Mouse (Mus musculus) left cerebral cortex, postnatal 4 days (tissue): ENCODE data around the gene Usp39. TPM values are rescaled to one million over a fixed set of nuclear protein-coding genes. Genes with fewer than 3 reads are reported as not detected.

Experiments
- DNase-seq: peaks from one replicate; pipeline ENCODE4 v3.0.0-alpha.2; 2022
- intact Hi-C: fragments of 180-260 bp; cut with DNase I; formaldehyde crosslinking; loops from one replicate; pipeline ENCODE4 v1.15.1; 2025
- total RNA-seq, 2 experiments: library from RNA; stranded (reverse); gene quantifications; 2 replicates each; pipeline ENCODE4 v1.2.3; 2021

Usp39 gene
- total RNA-seq, 2 experiments from 2014 or later, result 36.2 to 37.1 TPM

DNA sequence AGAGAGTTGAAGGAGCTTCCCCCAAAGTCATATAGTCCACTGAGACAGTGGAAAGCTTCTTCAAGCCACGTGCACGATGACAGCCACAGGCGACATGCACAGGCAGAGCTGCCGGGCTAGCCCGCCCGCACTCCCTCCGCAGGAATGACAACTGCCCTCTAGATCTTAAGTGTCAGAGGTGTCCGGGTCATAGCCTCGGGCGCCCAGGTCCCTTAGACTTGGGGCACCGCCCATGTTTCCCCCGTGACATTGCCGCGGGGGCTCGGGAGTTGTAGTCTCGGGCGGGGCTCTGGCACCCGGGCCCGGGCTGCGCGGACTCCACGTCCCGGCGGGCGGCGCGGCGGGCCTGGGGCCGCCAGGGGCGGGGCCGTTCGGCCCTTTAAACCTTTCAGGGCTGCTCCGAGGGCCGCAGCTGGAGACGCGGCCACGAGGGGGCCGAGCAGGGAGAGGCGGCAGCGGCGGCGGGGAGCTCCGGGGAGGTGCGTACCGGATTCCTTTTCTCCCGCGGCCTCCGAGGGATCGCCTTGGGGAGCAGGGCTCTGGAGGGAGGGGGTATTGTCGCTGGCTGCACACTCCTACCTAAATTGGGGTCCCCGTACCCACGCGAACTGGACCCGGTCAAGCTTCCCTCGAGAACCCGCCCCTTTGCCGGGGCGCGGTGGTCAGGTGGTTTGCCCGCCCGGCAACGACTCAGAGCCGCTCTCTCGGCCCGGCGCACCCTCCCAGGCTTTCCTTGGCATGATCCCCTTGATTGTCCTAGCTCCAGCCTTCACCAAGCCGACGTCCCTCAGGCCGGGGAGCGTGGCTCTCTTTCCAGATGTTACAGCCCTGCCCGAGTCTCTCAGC is 10.3 kb upstream of the Usp39 start, which contains the start of gene Tmem150a:
Gene Tmem150a (plus strand): TSS at position 382 of the 846 bp plus-strand sequence.
- DNase-seq, result peak; percentile 74
- intact Hi-C loops, result no loop called here

DNA sequence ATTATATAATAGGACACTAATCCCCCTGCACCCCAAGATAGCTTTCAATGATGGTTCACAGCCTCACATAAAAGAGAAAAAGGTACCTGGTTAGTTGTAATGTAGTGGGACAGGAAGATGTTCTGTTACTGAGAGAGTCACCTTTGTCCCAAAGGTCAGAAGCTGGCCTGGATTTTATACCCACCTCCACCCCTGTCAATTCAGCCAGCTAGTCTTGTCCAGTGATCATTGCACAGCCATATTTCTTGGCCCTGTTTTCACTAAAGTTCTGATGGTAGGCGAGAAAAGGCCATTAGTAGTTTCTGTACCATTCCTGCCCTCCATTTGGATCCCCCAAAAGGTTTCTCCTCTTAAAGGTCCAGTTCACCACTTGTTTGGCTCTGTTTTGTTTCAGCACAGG is 9.0 kb upstream of the Usp39 start:
- no peak for DNase-seq
- intact Hi-C loops, result no loop called here

DNA sequence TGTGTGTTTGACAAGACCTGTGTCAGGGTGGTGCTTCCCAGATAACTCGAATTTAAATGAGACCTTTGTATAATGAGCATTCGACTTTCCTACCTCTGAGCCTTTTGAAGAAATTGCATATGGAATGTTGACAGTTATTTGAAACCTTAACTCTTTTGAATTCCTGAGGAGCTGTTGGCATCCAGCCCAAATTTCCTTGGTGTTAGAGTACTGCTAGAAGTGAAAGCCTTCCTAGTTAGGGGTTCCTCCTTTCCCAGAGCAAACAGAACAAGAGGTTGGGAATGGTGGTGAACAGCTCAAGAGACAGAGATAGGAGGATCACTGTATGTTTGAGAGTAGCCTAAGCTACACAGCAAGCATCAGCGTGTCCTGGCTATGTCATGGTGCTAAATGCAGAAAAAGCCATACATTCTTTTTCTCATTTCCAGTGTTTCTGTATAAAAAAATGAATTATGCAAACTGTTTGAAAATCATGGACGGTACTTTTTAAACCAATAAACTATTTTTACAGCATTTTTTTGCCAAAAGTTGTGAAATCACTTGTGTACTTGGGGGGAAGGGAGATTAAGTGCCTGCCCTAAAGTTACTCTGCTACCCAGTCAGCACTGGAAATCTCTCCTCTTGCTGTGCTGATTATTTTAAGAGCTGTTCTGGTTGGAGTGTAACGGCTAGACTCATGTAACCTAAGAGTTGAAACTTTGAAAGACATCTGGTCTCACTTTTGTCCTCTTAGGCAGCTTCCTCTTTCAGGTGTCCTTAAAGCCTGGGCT is 7.8 kb upstream of the Usp39 start:
- intact Hi-C loops, result no loop called here
- DNase-seq, result no peak

DNA sequence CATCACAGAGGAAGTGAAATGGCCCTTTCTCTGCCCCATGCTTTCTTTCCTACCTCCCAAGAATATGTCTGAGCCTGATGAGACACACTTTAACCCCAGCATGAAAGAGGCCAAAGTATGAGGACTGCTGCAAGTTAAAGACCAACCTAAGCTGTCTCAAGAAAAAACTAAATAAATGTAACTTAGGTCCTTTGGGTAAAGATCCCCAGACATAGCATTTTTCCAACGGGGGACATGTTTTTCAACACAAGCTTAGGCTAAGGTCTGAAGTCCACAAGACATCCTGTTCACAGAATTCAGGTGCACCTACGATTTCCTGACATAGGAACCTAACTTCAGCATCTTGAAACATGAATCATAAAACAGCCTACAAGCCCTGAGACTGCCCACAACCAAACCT is 5.2 kb upstream of the Usp39 start:
- intact Hi-C loops, result no loop called here
- no peak for DNase-seq

DNA sequence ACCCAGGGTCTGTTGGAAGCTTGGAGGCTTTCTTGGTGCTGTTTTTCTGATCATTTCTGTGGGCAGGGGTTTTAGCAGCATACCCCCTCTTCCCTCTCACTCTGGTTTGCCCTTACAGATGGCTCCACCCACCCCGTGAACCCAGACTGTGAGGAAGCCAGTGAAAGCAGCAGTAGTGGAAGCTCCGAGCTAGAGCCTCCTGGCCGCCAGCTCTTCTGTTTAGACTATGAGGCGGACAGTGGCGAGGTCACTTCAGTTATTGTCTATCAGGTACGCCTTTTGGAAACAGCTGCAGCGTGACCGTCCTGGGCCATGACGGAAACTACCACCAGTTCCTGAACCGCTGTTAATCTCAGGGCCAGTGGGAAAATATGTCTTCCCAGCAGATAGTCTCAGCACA is 3.4 kb upstream of the Usp39 start:
- intact Hi-C loops, result no loop called here
- DNase-seq, result no peak

DNA sequence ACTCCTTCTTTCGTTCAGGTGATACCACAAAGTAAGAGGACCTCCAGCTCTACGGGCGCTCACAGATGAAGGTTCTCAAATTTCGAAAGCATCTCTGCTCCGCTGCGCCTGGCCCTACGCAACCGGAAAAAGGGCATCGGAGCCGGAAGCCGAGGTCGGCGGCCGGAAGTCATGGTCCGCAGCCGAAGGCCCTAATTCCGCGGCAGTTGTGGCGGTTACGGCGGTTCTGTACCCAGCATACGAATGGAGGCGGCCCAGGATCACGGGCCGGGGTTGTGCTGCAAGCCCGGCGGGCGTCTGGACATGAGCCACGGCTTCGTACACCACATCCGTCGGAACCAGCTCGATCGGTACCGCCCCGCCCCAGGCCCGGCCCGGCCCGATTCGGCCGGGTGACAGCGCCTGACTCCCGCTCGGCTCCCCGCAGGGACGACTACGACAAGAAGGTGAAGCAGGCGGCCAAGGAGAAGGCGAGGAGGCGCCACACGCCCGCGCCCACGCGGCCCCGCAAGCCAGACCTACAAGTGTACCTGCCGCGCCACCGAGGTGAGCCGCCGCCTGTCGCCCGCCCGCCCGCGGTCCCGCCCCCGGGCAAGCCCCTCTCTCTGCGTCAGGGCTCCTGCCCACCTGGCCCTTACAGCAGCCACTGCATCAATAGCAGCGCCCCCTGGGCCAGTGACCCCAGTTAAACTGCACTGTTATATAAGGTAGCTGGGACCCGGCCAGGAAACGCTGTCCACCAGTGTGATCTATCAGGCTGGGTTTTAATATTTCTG is 2.4 kb upstream of the Usp39 start, which contains the start of gene 0610030E20Rik:
Gene 0610030E20Rik (plus strand): TSS at position 152 of the 776 bp plus-strand sequence.
- DNase-seq, result peak; percentile 66
- intact Hi-C loops, result no loop called here

DNA sequence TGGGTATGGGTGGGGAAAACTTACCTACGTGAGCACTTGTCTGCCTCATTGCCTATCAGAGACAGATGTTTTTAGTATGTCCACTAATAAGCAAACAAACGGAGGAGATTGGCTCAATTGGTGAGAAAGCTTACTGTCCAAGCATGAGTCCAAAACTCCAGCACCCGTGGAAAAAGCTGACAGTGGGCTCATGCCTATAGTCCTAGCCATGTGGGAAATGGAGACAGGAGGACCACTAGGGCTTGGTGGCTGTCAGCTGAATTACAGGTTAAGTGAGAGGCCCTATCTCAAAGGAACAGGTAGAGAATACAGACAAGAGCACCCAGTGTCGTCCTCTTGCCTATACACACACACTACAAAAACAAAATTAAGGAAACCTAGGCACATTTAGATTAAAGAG is 1.3 kb upstream of the Usp39 start:
- intact Hi-C loops, result no loop called here
- no peak for DNase-seq

DNA sequence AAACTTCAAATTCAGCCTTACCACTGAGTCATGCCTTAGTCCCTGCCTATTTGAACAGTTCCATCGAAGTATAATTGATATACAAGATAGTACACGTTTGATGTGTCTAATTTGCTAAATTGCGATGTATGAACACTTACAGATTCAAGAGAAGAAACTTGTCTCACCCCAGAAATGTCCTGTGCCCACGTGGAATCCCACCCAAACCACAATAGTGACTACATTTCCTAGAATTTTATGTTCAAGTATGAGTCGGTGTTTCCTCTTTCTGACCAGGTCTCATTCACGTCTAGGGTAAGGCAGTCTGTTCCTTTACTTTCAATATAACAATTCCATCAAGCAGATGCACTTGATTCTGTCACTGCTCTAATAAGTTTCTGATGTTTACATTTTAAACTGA is 649 bp upstream of the Usp39 start:
- DNase-seq, result no peak
- intact Hi-C loops, result no loop called here

DNA sequence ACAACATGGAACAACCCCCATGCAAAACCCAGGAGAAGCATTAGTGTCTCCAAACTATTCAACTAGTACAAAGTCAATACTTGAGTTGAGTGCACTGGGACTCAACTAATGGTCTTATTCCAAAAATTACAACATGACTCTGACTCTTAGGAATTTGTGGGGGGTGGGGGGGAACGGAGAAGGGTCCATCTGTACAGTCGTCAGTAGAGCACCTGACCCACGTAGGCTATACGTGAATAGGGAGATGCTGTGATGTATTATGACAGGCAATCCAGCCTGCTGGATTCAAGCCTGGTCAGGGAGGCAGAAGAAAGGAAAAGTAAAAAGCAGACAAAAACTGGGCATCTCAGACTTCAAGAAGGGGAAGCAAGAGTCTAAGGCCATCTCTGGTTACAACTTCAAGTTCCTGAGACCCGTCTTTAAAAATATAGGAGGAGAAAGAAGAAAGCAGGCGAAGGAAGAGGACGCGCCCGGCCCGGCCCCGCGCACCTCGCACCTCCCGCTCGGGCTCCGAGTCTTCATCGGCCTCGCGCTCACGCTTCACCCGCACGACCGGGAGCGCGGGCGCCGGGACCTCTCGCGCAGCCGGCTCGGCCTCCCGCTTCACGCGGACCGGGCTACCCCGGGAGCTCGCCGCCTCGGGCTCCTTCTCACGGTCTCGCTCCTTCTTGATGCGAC is 449 bp downstream of the Usp39 start:
- DNase-seq, result no peak
- intact Hi-C loops, result no loop called here

DNA sequence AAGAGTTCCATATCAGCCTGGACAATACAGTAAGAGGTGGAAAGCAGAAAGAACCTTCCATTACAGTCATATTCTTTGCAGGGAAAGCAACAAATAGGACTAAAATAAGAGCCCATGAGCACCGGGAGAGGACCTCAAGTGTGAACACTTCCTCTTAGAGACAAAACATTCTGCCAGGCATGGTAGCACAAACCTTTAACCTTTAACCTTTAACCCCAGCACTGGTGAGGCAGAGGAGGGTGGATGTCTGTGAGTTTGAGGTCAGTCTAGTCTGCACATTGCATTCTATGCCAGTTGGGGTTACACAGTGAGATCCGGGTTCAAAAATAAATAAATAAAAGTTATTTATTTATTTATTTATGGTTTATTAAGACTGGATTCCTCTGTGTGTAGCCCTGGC is 4.5 kb downstream of the Usp39 start:
- intact Hi-C loops, result no loop called here
- no peak for DNase-seq

DNA sequence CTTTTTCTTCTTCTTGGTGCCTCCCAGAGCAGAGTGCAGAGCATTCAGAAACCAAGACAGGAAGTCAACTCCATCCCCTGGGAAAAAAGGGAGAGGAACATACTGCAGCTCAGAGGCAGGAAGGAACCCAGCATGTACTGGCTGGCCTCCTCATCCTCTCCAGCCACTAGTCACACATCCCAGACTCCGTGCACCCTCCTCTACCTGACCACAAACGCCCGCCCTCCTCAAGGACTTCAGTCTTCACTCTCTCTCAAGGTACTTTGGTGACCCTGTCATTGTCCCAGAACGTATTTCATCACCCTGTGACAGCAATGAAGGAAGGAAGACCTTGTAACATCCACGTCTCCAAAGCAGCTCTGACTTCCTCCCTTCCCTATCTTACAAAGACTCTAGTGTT is 11.9 kb downstream of the Usp39 start:
- DNase-seq, result no peak
- intact Hi-C loops, result no loop called here

DNA sequence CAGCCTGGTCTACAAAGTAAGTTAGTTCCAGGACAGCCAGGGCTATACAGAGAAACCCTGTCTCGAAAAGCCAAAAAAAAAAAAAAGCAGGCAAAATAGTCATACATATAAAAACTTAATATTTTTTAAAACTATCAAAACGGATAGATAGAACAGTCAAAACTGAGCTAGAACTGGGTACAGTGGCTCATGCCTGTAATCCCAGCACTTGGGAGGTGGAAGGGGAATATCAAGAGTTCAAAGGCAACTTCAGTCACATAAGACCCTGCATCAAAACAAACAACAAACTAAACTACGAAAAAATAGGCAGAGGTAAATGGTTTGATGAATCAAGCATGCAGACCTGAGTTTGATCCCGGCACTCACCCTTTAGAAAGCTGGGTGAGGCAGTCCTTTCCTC is 14.9 kb downstream of the Usp39 start:
- intact Hi-C loops, result no loop called here
- DNase-seq, result no peak

DNA sequence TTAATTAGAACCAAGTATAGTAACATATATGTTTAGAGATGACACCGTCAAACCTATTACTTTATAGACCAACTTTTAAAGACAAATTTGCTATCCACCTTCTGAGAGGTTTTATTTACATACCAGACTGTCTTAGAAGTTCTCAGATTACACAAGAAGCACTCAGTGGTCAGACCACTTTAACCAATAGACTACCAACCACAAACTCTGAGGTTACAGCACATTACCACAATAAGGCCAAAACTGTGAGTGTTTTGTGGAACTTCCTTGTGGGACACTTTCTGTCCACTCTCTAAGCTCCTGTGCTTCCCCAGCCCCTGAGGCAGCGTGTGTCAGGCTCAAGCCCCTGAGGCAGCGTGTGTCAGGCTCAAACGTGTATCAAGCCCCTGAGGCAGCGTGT is 16.0 kb downstream of the Usp39 start:
- intact Hi-C loops, result no loop called here

DNA sequence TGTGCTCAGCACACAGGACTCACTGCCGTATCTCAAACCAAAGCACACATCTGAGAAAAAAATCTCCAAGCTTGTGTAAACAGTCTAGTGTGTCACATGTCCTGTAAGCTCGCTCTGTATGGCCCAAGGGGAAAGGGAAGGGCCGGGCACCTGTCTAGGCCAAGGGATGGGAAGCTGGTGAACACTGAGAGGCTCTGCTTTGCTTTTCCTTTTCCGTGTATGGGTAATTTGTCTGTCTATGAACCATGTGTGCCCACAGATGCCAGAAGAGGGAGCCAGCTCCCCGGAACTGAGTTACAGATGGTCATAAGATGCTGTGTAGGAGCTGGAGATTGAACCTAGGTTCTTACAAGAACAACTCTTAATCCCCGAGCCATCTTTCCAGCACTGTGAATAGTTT is 18.7 kb downstream of the Usp39 start:
- no peak for DNase-seq
- intact Hi-C loops, result no loop called here

More for the DNA sequence above, 16.0 kb downstream of the Usp39 start:
- no peak for DNase-seq

DNA sequence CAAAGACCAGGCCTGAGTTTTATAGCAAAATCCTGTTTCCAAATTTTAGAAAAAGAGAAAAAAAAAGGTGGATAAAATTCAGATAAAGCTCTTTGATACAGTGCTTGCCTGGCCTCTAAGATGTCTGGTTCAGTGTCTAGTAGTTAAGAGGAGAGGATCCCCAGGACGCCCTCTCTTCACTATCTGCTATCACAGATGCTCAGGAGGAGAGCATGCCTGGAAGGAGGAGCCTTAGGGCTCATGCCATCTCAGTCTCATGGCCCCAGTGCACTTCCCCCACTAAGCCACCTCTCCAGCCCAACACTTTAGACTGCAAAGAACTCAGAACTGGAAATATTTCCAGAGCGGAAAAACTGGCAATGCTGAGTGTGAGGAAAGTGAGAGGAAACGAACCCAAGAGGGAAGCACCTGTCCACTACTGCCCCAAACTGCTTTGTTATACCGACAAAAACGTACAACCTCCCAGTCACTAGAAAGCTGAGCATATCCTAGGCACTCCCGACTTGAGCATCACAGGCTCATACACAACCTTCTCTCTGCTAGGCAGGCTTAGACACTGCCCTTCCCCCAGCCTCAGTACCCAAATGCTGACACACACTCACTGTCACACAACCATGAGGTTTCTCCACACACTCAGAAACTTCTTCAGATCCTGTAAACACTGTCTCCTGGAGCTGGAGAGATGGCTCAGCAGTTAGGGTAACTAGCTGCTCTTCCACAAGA is 21.0 kb downstream of the Usp39 start:
- intact Hi-C loops, result loop anchor here (5.0 kb wide), 1 partner anchor 137 kb away; no protein-coding TSS in a partner anchor

DNA sequence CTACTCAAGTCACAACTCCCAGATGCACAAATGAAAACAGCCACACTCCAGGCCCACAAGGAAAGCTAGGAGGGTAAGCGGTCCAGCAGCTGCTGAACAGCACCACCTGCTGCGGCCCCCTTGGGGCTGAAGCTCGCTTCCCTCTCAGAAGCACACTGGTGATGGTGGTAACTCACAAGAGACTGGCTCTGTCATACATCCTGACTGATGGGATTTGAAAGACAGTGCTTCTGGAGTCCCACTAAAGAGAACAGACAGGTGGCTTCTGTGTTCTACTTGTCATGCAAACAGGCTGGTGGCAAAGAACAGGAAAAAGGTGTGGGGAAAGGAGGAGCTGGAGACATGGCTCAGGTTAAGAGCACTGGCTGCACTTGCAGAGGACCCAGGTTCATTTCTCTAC is 22.0 kb downstream of the Usp39 start:
- intact Hi-C loops, result loop anchor here (5.0 kb wide), 1 partner anchor 136 kb away; no protein-coding TSS in a partner anchor
- no peak for DNase-seq

More for the DNA sequence above, 21.0 kb downstream of the Usp39 start:
- DNase-seq, result no peak

DNA sequence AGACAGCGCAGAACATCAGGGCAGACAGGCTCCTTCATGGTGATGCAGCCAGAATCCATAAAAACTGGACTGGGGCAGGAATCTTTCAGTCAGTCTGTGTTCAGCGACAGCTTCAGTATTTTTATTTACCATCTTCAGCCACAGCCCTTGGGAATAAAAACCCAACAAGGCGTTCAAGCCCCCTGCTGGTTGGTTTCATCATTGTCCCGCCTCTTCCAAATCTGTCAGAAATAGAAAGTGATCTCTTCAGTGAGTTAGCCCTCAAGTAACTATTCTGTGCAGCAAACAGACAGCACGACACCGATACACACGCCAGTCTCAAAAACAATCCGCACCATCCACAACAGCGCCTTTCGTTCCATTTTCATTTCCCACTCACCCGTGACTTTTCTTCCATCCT is 26.0 kb downstream of the Usp39 start:
- intact Hi-C loops, result no loop called here
- no peak for DNase-seq

DNA sequence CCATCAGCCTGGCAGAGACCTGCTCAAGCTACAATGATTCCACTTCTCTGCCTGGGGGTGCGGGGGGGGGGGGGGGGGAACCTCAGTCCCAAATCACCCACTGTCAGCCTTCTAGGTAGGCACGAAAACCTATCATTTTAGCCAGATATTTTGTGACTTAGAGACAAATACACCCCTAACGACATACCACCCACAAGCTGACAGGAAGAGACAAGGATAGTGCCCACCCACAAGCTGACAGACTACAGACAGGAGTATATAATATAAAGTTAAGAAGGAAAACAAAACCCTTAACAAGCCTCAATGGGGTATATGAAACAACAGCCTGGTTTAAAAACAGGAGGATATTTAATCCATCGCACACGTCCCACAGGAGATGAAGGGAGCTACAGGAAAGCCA is 26.5 kb downstream of the Usp39 start:
- intact Hi-C loops, result no loop called here
- DNase-seq, result no peak

DNA sequence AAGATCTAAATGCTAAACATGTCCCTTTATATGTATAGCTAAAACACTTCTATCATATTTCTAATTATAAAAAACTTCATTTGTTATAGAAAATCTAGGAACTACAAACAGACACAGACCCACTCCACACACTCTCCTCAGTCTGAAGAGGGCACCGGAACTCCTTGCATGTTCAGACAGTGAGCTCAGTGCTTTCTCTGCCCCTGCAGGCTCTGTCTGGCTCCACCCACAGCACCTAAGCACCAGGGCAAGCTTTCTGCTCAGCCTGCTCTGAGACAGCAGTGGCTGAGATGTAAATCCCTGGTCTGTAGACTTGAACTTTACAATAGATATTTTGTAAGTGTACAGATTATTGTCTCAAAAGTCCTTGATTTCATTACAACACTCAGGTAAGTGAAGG is 28.9 kb downstream of the Usp39 start:
- no peak for DNase-seq
- intact Hi-C loops, result no loop called here

DNA sequence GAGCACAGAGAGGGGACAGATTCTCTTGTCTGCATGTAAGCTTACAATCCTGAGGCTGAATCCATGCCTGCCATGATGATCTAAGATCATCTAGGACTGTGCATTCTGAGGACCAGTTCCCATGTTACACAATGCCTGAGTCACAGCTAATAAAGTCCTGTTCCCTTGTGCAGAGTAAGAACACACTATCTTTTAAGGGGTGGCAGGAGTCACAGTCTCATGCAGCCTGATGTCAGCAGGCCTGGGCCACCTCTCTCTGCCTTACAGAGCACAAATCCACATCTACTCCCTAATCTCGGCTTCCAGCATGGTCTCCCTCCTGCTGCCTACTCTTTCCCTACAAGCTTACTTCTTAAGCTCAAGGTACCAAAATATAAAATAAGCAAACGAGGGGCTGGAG is 29.6 kb downstream of the Usp39 start:
- intact Hi-C loops, result no loop called here
- DNase-seq, result no peak
